Mouse (Mus musculus): ENCODE measurements around the gene Clic1.
A peak's percentile ranks its signal among the peaks of the same experiment; 100 is the strongest.

Gene Clic1

GRCm38 (mm10) chr17:35092403-35093198 lies 42.8 kb downstream of the Clic1 start:
- no peak for DNase-seq

DNA sequence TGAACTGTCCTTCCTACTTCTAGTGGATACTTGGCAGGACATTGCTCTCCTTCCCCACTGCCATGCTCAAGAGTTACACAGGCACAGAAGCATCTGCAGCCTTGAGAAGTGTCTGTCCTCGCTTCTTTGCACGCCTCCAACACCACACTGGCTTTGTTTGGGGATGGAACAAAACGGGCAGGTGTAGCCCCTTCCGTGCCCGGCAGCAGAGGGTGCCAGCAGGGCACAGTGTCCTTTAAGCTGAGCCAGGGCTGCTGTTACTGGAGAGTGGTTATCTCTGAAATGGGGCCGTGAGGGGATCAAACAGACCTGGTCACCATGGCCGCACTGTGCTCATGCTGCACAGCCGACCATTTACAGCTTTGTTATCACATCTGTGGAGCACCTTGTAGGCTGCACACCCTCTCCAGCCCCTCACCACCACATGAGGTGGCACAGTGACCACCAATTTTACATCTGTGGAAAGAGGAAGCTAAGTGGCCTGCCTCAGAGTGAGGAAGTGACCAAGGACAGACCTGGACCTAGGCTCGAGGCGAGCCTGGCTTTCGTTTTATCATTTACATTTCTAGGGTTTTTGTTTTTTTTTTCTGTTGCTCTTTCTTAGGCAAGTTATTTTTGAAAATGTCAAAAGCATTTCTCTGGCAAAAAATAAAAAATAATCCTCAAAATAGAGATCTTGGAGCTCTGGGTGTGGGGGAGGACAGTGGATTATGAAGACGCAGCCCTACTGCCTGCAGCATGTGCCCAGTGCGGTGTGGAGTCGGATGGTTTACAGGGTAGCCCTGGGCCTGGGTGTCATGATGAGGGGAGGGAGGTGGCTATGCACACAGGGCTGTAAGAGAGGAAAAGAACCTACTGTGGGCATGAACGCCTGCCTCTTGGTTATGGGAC lies 45.0 kb downstream of the Clic1 start:
- no peak for DNase-seq

- DNase-seq, result no peak
Measured at GRCm38 (mm10) chr17:35096597-35096996, 46.8 kb downstream of the Clic1 start.

DNA sequence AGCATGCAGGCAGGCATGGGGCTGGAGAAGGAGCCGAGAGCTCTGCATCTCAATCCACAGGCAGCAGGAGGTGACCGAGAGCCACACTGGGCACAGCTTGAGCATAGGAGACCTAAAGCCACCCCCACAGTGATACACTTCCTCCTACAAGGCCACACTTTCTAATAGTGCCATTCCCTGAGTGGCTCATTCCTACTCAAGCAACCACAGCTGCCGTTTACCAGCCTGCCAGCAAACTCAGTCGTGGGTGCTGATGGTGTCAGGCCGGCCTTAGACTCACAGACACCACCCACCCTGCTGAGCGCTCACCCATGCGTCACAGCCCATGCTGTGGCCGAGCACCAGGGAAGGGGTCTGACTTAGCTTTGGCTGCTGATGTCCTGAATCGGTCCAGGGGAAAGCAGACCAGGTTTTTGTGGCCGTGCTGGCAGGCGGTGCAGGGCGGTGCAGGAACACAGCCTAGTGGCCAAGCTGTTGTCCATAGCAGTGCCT lies 47.4 kb downstream of the Clic1 start:
- DNase-seq, result peak; percentile 35

- DNase-seq, result no peak
Measured at GRCm38 (mm10) chr17:35100196-35100765, 50.5 kb downstream of the Clic1 start.

- no peak for DNase-seq
Measured at GRCm38 (mm10) chr17:35101161-35101560, 51.4 kb downstream of the Clic1 start.

- DNase-seq, result no peak
Measured at GRCm38 (mm10) chr17:35102299-35102698, 52.5 kb downstream of the Clic1 start.

- no peak for DNase-seq
Measured at GRCm38 (mm10) chr17:35103221-35103690, 53.5 kb downstream of the Clic1 start.

- DNase-seq, result no peak
Measured at GRCm38 (mm10) chr17:35104079-35104478, 54.3 kb downstream of the Clic1 start.

DNA sequence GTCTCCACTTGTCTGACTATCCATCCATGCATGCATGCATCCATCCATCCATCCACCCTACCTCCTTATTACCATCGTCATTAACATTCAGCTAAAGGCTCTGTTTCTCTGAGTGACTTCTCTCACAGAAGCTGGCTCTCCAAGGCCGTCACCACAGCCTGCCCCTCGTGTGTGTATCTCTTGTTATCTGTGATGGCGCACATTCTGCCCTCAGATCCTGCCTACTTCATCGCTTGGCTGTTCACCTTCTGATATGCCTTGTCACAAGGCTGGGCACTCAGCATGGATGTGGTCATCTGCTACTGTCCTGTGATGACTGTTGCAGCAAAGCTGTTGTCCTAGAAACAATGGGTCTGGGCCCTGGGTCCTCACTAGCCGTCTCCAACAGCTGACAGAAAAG lies 55.0 kb downstream of the Clic1 start:
- no peak for DNase-seq

GRCm38 (mm10) chr17:35105740-35106389 lies 56.1 kb downstream of the Clic1 start:
- peak; percentile 40 for DNase-seq

DNA sequence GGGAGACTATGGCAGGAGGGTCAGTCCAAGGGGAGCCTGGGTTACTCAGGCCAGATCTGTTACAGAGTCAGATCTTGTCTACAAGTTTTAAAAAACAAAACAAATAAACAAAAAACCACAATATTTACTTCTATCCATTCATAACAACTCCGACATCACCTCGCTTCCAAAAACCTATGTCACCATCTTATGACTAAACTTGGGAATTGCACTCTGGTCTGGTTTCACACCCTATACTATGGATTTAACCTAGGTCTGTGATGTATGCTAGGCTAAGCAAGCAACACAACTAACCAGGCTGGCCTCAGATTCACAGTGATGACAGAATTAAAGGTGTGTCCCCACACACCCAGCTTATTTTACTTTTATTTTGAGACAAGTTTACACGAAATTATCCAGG lies 56.8 kb downstream of the Clic1 start:
- no peak for DNase-seq

- no peak for DNase-seq
Measured at GRCm38 (mm10) chr17:35108097-35108496, 58.3 kb downstream of the Clic1 start, which contains the start of gene Ly6g5c. Gene Ly6g5c, plus strand, starts transcription at chr17:35108279.
